Mouse (Mus musculus): ENCODE results near the gene Smgc.
"Not testable (repeated sequence)": the region's sequence is repeated elsewhere in the genome, so short reads cannot be mapped to it uniquely, and the experiment has no call there.

DNA sequence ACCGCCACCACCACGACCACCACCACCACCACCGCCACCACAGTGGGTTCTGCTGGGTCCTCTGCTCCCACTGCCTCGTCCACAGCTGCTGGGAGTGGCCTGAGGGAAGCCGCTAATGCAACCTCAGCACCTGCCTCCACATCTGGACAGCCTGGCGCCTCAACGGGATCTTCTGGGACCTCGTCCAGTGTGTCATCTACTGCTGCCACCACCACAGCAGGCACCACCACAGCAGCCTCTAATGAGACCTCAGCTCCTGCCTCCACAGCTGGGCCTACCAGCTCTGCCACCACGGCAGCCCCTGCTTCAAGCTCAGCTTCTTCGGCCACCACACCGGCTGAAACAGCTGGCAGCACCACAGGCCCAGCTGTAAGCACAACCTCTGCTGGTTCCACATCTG is 69.0 kb downstream of the Smgc start:
- not testable (repeated sequence) for TF ChIP-seq CTCF, POLR2A (IDR thresholded peaks at IDR 0.05; ENCODE audit: insufficient read depth, low read depth, low read length)

Data from olfactory bulb, adult 2 months (tissue).